Mouse (Mus musculus) limb, embryonic 14.5 days (tissue): ENCODE measurements at regions not wholly inside any gene's neighbourhood (a gene's known extent, or its start where the extent isn't known, plus 50 kb on each side); places are given as distances from the start of the nearest gene placed in this dataset.

ENCODE experiments used
- ATAC-seq: fragments of 200-750 bp; cut with Nextera tagmentation; 2 replicates; pipeline ENCODE4 v1.8.0; 2017; ENCODE audit warnings: low read depth, moderate number of reproducible peaks, moderate TSS enrichment; ENCODE audit not compliant: low FRiP score
- DNase-seq: peaks from one replicate; pipeline ENCODE4 v3.0.0-alpha.2; 2015; ENCODE audit warnings: low spot score
- H3K27ac ChIP-seq: fragments of 300-500 bp; sonication (generic); replicated peaks from 2 replicates; pipeline ENCODE4 v1.5.1; 2014; ENCODE audit warnings: low read depth, mild to moderate bottlenecking, low read length, moderate library complexity, mixed read lengths
- H3K27me3 ChIP-seq: fragments of 300-500 bp; sonication (generic); 2 replicates; pipeline ENCODE4 v1.6.1; 2014; ENCODE audit warnings: low read length, mixed read lengths; ENCODE audit not compliant: control insufficient read depth, insufficient read depth
- H3K36me3 ChIP-seq: fragments of 300-500 bp; sonication (generic); 2 replicates; pipeline ENCODE4 v1.6.1; 2014; ENCODE audit warnings: mild to moderate bottlenecking, low read length, moderate library complexity, mixed read lengths; ENCODE audit not compliant: control insufficient read depth, insufficient read depth
- H3K4me1 ChIP-seq: fragments of 300-500 bp; sonication (generic); 2 replicates; pipeline ENCODE4 v1.6.1; 2014; ENCODE audit warnings: antibody characterized with exemption, low read length, mixed read lengths; ENCODE audit not compliant: control insufficient read depth, insufficient read depth
- H3K4me2 ChIP-seq: fragments of 300-500 bp; sonication (generic); replicated peaks from 2 replicates; pipeline ENCODE4 v1.6.1; 2014; ENCODE audit warnings: low read depth, mild to moderate bottlenecking, low read length, moderate library complexity; ENCODE audit not compliant: severe bottlenecking
- H3K4me3 ChIP-seq: fragments of 300-500 bp; sonication (generic); replicated peaks from 2 replicates; pipeline ENCODE4 v1.5.1; 2014; ENCODE audit warnings: low read length
- H3K9ac ChIP-seq: fragments of 300-500 bp; sonication (generic); 2 replicates; pipeline ENCODE4 v1.6.1; 2014; ENCODE audit warnings: mild to moderate bottlenecking, low read depth, low read length, moderate library complexity; ENCODE audit not compliant: severe bottlenecking
- H3K9me3 ChIP-seq: fragments of 300-500 bp; sonication (generic); 2 replicates; pipeline ENCODE4 v1.6.1; 2016; ENCODE audit warnings: low read length; ENCODE audit not compliant: control insufficient read depth
- POLR2A ChIP-seq: fragments of 200-500 bp; IDR thresholded peaks from 2 replicates; pipeline ENCODE4 v1.8.0; 2012; ENCODE audit warnings: inconsistent platforms, mild to moderate bottlenecking, moderate library complexity, borderline replicate concordance; ENCODE audit not compliant: insufficient read depth, insufficient read length; ENCODE audit errors: extremely low read depth
- WGBS: fragments of 180-500 bp; shearing (Covaris S2); extraction: QIAGEN DNeasy Blood & Tissue Kit; methylation state at CpG from one replicate; pipeline ENCODE4 v1.1.7; 2014; 5-methylcytosine and 5-hydroxymethylcytosine counted together

- TF ChIP-seq POLR2A: no peak
- Histone ChIP-seq H3K27me3 (no peaks in the 10 kb centered on the region), H3K9me3 (no peaks in the 10 kb centered on the region), H3K27ac (no peak overlapping the region), H3K36me3 (no peaks in the 10 kb centered on the region), H3K4me1 (no peaks in the 10 kb centered on the region), H3K4me3 (no peak overlapping the region), H3K4me2 (no peak overlapping the region), H3K9ac (no peak overlapping the region)
- DNase-seq: no peak
- ATAC-seq: no peak
- 54% methylated on average over 1 of the region's 1 CpGs for WGBS
These were observed 73.7 kb upstream of the Rreb1 start for GRCm38 (mm10) chr13:37704475-37704874.

GRCm38 (mm10) chr13:37705482-37705881 lies 72.7 kb upstream of the Rreb1 start:
- Histone ChIP-seq H3K27me3 (no peaks in the 10 kb centered on the region), H3K9ac (no peak overlapping the region), H3K9me3 (no peaks in the 10 kb centered on the region), H3K4me2 (no peak overlapping the region), H3K36me3 (no peaks in the 10 kb centered on the region), H3K27ac (no peak overlapping the region), H3K4me3 (no peak overlapping the region), H3K4me1 (no peaks in the 10 kb centered on the region)
- DNase-seq (no peak), ATAC-seq (no peak)
- 92% methylated on average over 2 of the region's 2 CpGs for WGBS
- TF ChIP-seq POLR2A: no peak

GRCm38 (mm10) chr13:37710913-37711312 lies 67.3 kb upstream of the Rreb1 start:
- no peaks in the 10 kb centered on the region for H3K4me1 ChIP-seq
- no peaks in the 10 kb centered on the region for H3K27me3 ChIP-seq
- ATAC-seq (no peak), DNase-seq (no peak)
- H3K4me3 ChIP-seq: no peak overlapping the region
- WGBS: 76% methylated on average over 5 of the region's 5 CpGs
- TF ChIP-seq POLR2A: no peak
- H3K9me3 ChIP-seq: no peaks in the 10 kb centered on the region
- no peak overlapping the region for H3K9ac ChIP-seq
- no peak overlapping the region for H3K27ac ChIP-seq
- no peak overlapping the region for H3K4me2 ChIP-seq
- H3K36me3 ChIP-seq: no peaks in the 10 kb centered on the region

GRCm38 (mm10) chr13:37712908-37713496 lies 65.2 kb upstream of the Rreb1 start:
- Histone ChIP-seq H3K4me3 (no peak overlapping the region), H3K27ac (no peak overlapping the region), H3K4me1 (no peaks in the 10 kb centered on the region), H3K27me3 (no peaks in the 10 kb centered on the region), H3K4me2 (no peak overlapping the region), H3K9ac (no peak overlapping the region), H3K9me3 (no peaks in the 10 kb centered on the region), H3K36me3 (no peaks in the 10 kb centered on the region)
- ATAC-seq (no peak), DNase-seq (no peak)
- no peak for TF ChIP-seq POLR2A
- 81% methylated on average over 4 of the region's 4 CpGs for WGBS

- H3K9me3 ChIP-seq: no peaks in the 10 kb centered on the region
- H3K9ac ChIP-seq: no peak overlapping the region
- TF ChIP-seq POLR2A: no peak
- DNase-seq: no peak
- no peak overlapping the region for H3K4me3 ChIP-seq
- H3K36me3 ChIP-seq: no peaks in the 10 kb centered on the region
- H3K27ac ChIP-seq: no peak overlapping the region
- 68% methylated on average over 9 of the region's 9 CpGs for WGBS
- no peak for ATAC-seq
- no peak overlapping the region for H3K4me2 ChIP-seq
- H3K4me1 ChIP-seq: no peaks in the 10 kb centered on the region
- H3K27me3 ChIP-seq: no peaks in the 10 kb centered on the region
These were observed 63.0 kb upstream of the Rreb1 start for GRCm38 (mm10) chr13:37715058-37715712.
